Mouse (Mus musculus): ENCODE data around the gene Vmn1r206.
"Not testable (repeated sequence)": the region's sequence is repeated elsewhere in the genome, so short reads cannot be mapped to it uniquely, and the experiment has no call there.

Gene Vmn1r206

GRCm38 (mm10) chr13:22624151-22624550, at the start of gene Vmn1r206:
Gene Vmn1r206, minus strand, starts transcription at chr13:22624251.
- DNase-seq, result not testable (repeated sequence)

DNA sequence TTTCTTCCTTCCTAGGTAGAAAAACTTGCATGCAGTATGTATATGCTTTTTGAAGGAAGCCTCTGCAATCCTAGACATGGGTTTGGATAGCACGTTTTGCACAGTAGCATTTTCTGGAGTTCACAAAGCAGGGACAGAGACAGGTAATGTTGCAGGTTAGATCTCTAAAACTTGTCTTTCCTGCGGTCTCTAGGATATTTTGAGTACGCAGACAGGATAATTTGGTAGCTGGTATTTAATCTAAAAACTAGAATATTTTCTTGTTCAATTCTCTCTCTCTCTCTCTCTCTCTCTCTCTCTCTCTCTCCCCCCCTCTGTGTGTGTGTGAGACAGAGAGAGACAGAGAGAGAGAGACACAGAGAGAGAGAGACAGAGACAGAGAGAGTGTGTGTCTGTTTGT, 31.2 kb downstream of the Vmn1r206 start, which contains the start of gene Vmn1r205:
Vmn1r205 (minus strand) TSS at position 101 of the 400 bp plus-strand sequence.
- DNase-seq, result no peak

- not testable (repeated sequence) for DNase-seq
Observed at GRCm38 (mm10) chr13:22583336-22583735, 40.7 kb downstream of the Vmn1r206 start.

GRCm38 (mm10) chr13:22574911-22575310, 49.1 kb downstream of the Vmn1r206 start:
- DNase-seq, result not testable (repeated sequence)
